Mouse (Mus musculus) hindbrain, embryonic 12.5 days (tissue): ENCODE data around the gene Spdef. TPM values are rescaled to one million over a fixed set of nuclear protein-coding genes. Genes with fewer than 3 reads are reported as not detected.
A peak's percentile ranks its signal among the peaks of the same experiment; 100 is the strongest.

ENCODE experiments used
- ATAC-seq: fragments of 200-750 bp; cut with Nextera tagmentation; 2 replicates; pipeline ENCODE4 v1.8.0; 2017; ENCODE audit warnings: moderate TSS enrichment; ENCODE audit not compliant: low FRiP score
- H3K27ac ChIP-seq: fragments of 300-500 bp; sonication (generic); 2 replicates; pipeline ENCODE4 v1.5.1; 2016; ENCODE audit warnings: mild to moderate bottlenecking
- H3K27me3 ChIP-seq: fragments of 300-500 bp; sonication (generic); 2 replicates; pipeline ENCODE4 v1.6.1; 2016; ENCODE audit warnings: mild to moderate bottlenecking
- H3K36me3 ChIP-seq: fragments of 300-500 bp; sonication (generic); 2 replicates; pipeline ENCODE4 v1.6.1; 2016; ENCODE audit warnings: mild to moderate bottlenecking
- H3K4me1 ChIP-seq: fragments of 300-500 bp; sonication (generic); 2 replicates; pipeline ENCODE4 v1.6.1; 2016
- H3K4me2 ChIP-seq: fragments of 300-500 bp; sonication (generic); replicated peaks from 2 replicates; pipeline ENCODE4 v1.6.1; 2016; ENCODE audit warnings: mild to moderate bottlenecking
- H3K4me3 ChIP-seq: fragments of 300-500 bp; sonication (generic); 2 replicates; pipeline ENCODE4 v1.5.1; 2016; ENCODE audit warnings: mild to moderate bottlenecking
- H3K9ac ChIP-seq: fragments of 300-500 bp; sonication (generic); 2 replicates; pipeline ENCODE4 v1.6.1; 2016; ENCODE audit warnings: mild to moderate bottlenecking, moderate library complexity
- H3K9me3 ChIP-seq: fragments of 300-500 bp; sonication (generic); replicated peaks from 2 replicates; pipeline ENCODE4 v1.6.1; 2016; ENCODE audit warnings: mild to moderate bottlenecking
- WGBS: fragments of 180-500 bp; shearing (Covaris S2); methylation state at CpG from one replicate; pipeline ENCODE4 v1.1.7; 2016; 5-methylcytosine and 5-hydroxymethylcytosine counted together
- polyA plus RNA-seq: library from polyadenylated mRNA; unstranded; fragments of >200 nt; fragmentation: Nextera tagmentation; extraction: Ambion mirVana; gene quantifications from 2 replicates; pipeline ENCODE4 v1.2.1, GENCODE M21; 2016

Gene Spdef
- polyA plus RNA-seq, 1 experiment from 2014 or later, result 0.48 TPM

DNA sequence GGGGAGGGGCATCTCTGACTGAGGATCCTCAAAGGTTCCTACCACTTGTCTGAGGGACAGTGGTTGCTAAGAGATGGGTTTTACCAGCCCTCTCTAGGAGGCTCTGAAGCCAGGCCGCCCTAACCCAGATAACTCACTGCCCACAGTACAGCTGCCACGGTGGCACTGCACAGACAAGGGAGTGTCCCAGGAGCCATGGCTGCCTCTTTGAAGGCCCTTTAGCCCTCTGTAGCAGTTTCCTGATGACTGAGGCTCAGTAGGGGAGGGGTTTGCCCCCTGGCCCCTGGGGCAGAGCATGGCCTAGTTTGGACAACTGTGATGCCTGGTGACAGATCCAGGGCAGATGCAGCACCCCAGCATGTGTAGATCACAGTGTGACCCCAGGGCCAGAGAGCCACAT, 27.9 kb downstream of the Spdef start:
- Histone ChIP-seq H3K36me3 (no peaks in the 10 kb centered on the region), H3K4me3 (no peak overlapping the region), H3K27me3 (peaks cover 11% of the 10 kb centered on the region), H3K4me1 (peaks cover 16% of the 10 kb centered on the region), H3K9ac (no peak overlapping the region), H3K27ac (no peak overlapping the region), H3K4me2 (no peak overlapping the region), H3K9me3 (no peaks in the 10 kb centered on the region; the same call in 1 of the 2 replicates)
- no peak for ATAC-seq
- 86% methylated on average over 2 of the region's 2 CpGs for WGBS

- Histone ChIP-seq H3K27me3 (peaks cover 1% of the 10 kb centered on the region; the same call in 1 of the 2 replicates), H3K4me1 (peaks cover 16% of the 10 kb centered on the region), H3K36me3 (no peaks in the 10 kb centered on the region), H3K4me3 (no peak overlapping the region), H3K27ac (no peak overlapping the region), H3K4me2 (no peak overlapping the region), H3K9ac (no peak overlapping the region), H3K9me3 (no peaks in the 10 kb centered on the region; the same call in 1 of the 2 replicates)
- ATAC-seq, result no peak
- 87% methylated on average over 17 of the region's 17 CpGs for WGBS
Observed at GRCm38 (mm10) chr17:27699641-27700244, 29.0 kb downstream of the Spdef start.

GRCm38 (mm10) chr17:27690993-27691693, 37.6 kb downstream of the Spdef start:
- Histone ChIP-seq H3K4me1 (peaks cover 16% of the 10 kb centered on the region), H3K4me2 (no peak overlapping the region), H3K9me3 (no peaks in the 10 kb centered on the region), H3K9ac (no peak overlapping the region), H3K27me3 (peaks cover 24% of the 10 kb centered on the region), H3K4me3 (no peak overlapping the region), H3K27ac (no peak overlapping the region), H3K36me3 (no peaks in the 10 kb centered on the region)
- WGBS, result 68% methylated on average over 14 of the region's 14 CpGs
- ATAC-seq, result no peak

DNA sequence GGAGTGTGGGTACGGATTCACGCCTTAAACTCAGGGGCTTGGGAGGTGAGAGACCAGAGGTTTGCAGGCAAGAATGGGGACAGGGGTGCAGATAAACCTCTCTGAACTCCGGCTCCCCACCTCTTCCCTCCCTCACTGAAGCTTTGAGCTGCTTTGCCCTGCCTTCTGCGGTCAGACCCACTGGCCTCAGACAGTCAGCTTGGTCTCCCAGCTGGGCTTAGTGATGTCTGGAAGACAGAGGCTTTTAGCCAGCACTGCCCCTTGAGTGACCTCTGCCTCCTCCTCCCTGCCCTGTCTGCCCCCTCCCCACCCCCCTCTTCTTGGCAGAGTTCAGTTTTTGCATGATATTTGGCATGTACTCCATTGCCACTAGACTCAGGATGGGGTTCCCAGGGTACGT, 42.4 kb downstream of the Spdef start:
- Histone ChIP-seq H3K4me2 (peak overlapping the region; percentile 61; the same call in 1 of the 2 replicates), H3K36me3 (no peaks in the 10 kb centered on the region), H3K4me1 (peaks cover 32% of the 10 kb centered on the region), H3K9ac (no peak overlapping the region), H3K27me3 (peaks cover 45% of the 10 kb centered on the region), H3K4me3 (no peak overlapping the region), H3K27ac (no peak overlapping the region), H3K9me3 (no peaks in the 10 kb centered on the region)
- ATAC-seq, result no peak
- WGBS, result 30% methylated on average over 5 of the region's 5 CpGs

GRCm38 (mm10) chr17:27685550-27685913, 43.2 kb downstream of the Spdef start:
- Histone ChIP-seq H3K9ac (peak overlapping the region; percentile 51), H3K9me3 (no peaks in the 10 kb centered on the region), H3K27me3 (peaks cover 45% of the 10 kb centered on the region), H3K4me3 (peak overlapping the region; percentile 38), H3K4me1 (peaks cover 25% of the 10 kb centered on the region), H3K4me2 (peak overlapping the region; percentile 61), H3K27ac (no peak overlapping the region), H3K36me3 (no peaks in the 10 kb centered on the region)
- WGBS, result 3% methylated on average over 11 of the region's 11 CpGs
- peak; percentile 35 for ATAC-seq

DNA sequence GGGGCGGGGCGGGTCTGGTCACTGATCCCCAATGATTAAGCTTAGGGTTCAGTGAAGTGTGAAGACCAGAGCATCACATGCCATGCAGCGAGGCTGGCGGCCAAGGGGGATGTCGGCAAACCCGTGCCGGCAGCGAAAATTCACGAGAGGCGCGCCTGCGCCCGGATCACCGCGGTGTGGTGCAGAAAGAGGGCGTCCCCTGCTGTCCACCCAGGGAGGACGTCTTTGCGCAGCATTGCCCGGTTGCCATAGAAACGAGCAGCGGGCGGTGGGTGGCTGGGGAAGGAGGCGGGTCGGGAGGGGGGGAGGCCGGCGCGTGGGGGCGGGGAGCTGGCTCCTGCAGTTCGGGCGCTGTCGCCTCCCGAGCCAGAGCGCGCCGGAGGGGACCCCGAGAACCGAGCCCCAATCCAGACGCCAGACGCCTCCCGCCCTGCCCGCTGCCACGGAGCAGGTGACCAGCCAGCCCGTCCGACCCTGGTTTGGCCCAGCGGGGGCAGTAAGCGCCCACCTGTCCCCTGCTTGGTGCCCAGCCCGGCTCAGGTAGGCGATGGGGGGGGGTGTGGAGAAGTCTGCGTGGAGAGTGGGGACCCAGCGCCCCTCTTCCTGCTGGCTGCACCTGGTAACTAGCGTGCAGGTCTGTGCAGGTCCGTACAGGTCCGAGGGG, 43.7 kb downstream of the Spdef start:
- Histone ChIP-seq H3K9ac (peak overlapping the region; percentile 51), H3K36me3 (no peaks in the 10 kb centered on the region), H3K4me2 (peak overlapping the region; percentile 61), H3K4me3 (peak overlapping the region; percentile 38), H3K27ac (no peak overlapping the region), H3K4me1 (peaks cover 28% of the 10 kb centered on the region), H3K27me3 (peaks cover 45% of the 10 kb centered on the region), H3K9me3 (no peaks in the 10 kb centered on the region)
- WGBS, result 1% methylated on average over 46 of the region's 53 CpGs
- ATAC-seq, result peak; percentile 67

GRCm38 (mm10) chr17:27678924-27679813, 49.6 kb downstream of the Spdef start:
- H3K4me3 ChIP-seq, result no peak overlapping the region
- H3K4me1 ChIP-seq, result peaks cover 19% of the 10 kb centered on the region
- peak overlapping the region; percentile 88 for H3K27ac ChIP-seq
- WGBS, result 30% methylated on average over 11 of the region's 11 CpGs
- peaks cover 13% of the 10 kb centered on the region for H3K27me3 ChIP-seq
- 0 out of 2 replicates have a peak overlapping the region, but pooled peaks have one; percentile 32 for H3K9ac ChIP-seq
- H3K36me3 ChIP-seq, result no peaks in the 10 kb centered on the region
- H3K4me2 ChIP-seq, result 0 out of 2 replicates have a peak overlapping the region, but pooled peaks have one; percentile 3
- H3K9me3 ChIP-seq, result no peaks in the 10 kb centered on the region
- peak; percentile 81 for ATAC-seq

- H3K9ac ChIP-seq, result no peak overlapping the region
- peaks cover 2% of the 10 kb centered on the region; the same call in 1 of the 2 replicates for H3K27me3 ChIP-seq
- 81% methylated on average over 5 of the region's 5 CpGs for WGBS
- 0 out of 2 replicates have a peak overlapping the region, but pooled peaks have one; percentile 4 for H3K27ac ChIP-seq
- H3K4me2 ChIP-seq, result no peak overlapping the region
- H3K9me3 ChIP-seq, result no peaks in the 10 kb centered on the region
- peaks cover 19% of the 10 kb centered on the region for H3K4me1 ChIP-seq
- no peak overlapping the region for H3K4me3 ChIP-seq
- ATAC-seq, result no peak
- no peaks in the 10 kb centered on the region for H3K36me3 ChIP-seq
Observed at GRCm38 (mm10) chr17:27677756-27678155, 51.0 kb downstream of the Spdef start.

GRCm38 (mm10) chr17:27676270-27676669, 52.5 kb downstream of the Spdef start:
- peaks cover 19% of the 10 kb centered on the region for H3K4me1 ChIP-seq
- 78% methylated on average over 7 of the region's 7 CpGs for WGBS
- no peaks in the 10 kb centered on the region for H3K27me3 ChIP-seq
- no peaks in the 10 kb centered on the region for H3K36me3 ChIP-seq
- no peak overlapping the region for H3K4me2 ChIP-seq
- H3K9me3 ChIP-seq, result no peaks in the 10 kb centered on the region
- no peak overlapping the region for H3K4me3 ChIP-seq
- no peak overlapping the region for H3K27ac ChIP-seq
- no peak overlapping the region for H3K9ac ChIP-seq
- ATAC-seq, result no peak

DNA sequence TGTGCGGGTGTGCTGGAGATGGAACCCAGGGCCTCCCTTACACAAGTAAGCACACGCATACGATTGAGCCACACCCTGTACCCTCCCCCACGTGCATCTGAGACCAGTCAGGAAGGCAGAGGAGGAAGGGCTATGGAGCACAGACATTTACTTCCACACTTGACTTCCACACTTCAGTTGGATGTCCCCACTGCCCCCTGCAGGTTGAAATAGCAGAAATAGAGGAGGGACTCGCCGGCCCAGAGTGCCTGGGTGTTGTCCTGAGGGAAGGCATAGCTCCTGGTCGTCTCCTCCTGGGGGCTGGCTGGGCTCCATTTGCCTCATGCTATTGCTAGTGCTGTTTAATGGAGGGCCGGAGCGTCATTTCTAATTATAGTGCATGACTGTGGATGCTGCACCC, 53.3 kb downstream of the Spdef start:
- H3K36me3 ChIP-seq, result no peaks in the 10 kb centered on the region
- no peak for ATAC-seq
- H3K9ac ChIP-seq, result no peak overlapping the region
- no peak overlapping the region for H3K4me3 ChIP-seq
- H3K27ac ChIP-seq, result no peak overlapping the region
- H3K4me2 ChIP-seq, result no peak overlapping the region
- H3K27me3 ChIP-seq, result no peaks in the 10 kb centered on the region
- peaks cover 19% of the 10 kb centered on the region for H3K4me1 ChIP-seq
- H3K9me3 ChIP-seq, result no peaks in the 10 kb centered on the region
- WGBS, result 70% methylated on average over 9 of the region's 9 CpGs

- Histone ChIP-seq H3K4me3 (no peak overlapping the region), H3K27ac (no peak overlapping the region), H3K27me3 (no peaks in the 10 kb centered on the region), H3K9ac (no peak overlapping the region), H3K9me3 (no peaks in the 10 kb centered on the region), H3K4me2 (no peak overlapping the region), H3K36me3 (no peaks in the 10 kb centered on the region), H3K4me1 (peaks cover 6% of the 10 kb centered on the region)
- 55% methylated on average over 7 of the region's 7 CpGs for WGBS
- ATAC-seq, result no peak
Observed at GRCm38 (mm10) chr17:27673945-27674344, 54.8 kb downstream of the Spdef start.

DNA sequence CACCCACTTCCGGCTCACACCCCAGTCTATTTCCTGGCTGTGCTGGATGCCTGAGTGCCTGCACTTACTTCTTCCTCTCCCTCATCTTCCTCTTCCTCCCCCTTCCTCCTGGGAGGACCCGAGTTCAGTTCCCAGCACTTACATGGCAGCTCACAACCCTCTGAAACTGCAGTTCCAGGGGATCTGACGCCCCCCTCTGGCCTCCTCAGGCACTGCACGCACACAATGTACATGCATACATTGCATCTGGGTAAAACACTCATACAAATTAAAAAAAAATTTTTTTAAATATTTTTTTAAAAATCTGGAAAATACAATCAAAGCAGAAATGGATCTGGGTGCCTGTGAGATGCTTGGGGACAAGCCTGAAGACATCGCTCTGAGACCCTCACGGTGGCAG, 57.0 kb downstream of the Spdef start:
- H3K9me3 ChIP-seq, result no peaks in the 10 kb centered on the region
- H3K27me3 ChIP-seq, result no peaks in the 10 kb centered on the region
- H3K36me3 ChIP-seq, result no peaks in the 10 kb centered on the region
- H3K4me1 ChIP-seq, result no peaks in the 10 kb centered on the region; the same call in 1 of the 2 replicates
- H3K9ac ChIP-seq, result no peak overlapping the region
- ATAC-seq, result no peak
- H3K4me2 ChIP-seq, result no peak overlapping the region
- 88% methylated on average over 6 of the region's 6 CpGs for WGBS
- no peak overlapping the region for H3K27ac ChIP-seq
- H3K4me3 ChIP-seq, result no peak overlapping the region
